Mouse (Mus musculus) liver, embryonic 14.5 days (tissue): ENCODE results near the gene Abtb2. TPM values are rescaled to one million over a fixed set of nuclear protein-coding genes. Genes with fewer than 3 reads are reported as not detected.

Experiments used
- ATAC-seq: fragments of 200-750 bp; cut with Nextera tagmentation; 2 replicates; pipeline ENCODE4 v1.8.0; 2017; ENCODE audit warnings: moderate number of reproducible peaks, mild to moderate bottlenecking, moderate library complexity; ENCODE audit not compliant: insufficient read depth
- DNase-seq, 3 experiments: peaks; one replicate each; pipeline ENCODE4 v3.0.0-alpha.2; 2012 to 2013; ENCODE audit warnings: low read depth in 3 of 3, low spot score in 3 of 3
- H3K27ac ChIP-seq: fragments of 300-500 bp; sonication (generic); 2 replicates; pipeline ENCODE4 v1.5.1; 2014; ENCODE audit warnings: moderate library complexity, mild to moderate bottlenecking, control low read depth, inconsistent platforms
- H3K27me3 ChIP-seq: fragments of 300-500 bp; sonication (generic); 2 replicates; pipeline ENCODE4 v1.6.1; 2014; ENCODE audit warnings: mild to moderate bottlenecking, low read length, moderate library complexity; ENCODE audit not compliant: control insufficient read depth, insufficient read depth
- H3K36me3 ChIP-seq: fragments of 300-500 bp; sonication (generic); replicated peaks from 2 replicates; pipeline ENCODE4 v1.6.1; 2014; ENCODE audit warnings: low read depth; ENCODE audit not compliant: control insufficient read depth, insufficient read depth
- H3K4me1 ChIP-seq, 2 experiments: fragments of 200-500 bp in 1 of 2; fragments of 300-500 bp in 1 of 2; sonication (generic) in 1 of 2; replicated peaks; 2 replicates each; pipeline ENCODE4 v1.6.1; 2012 to 2014; ENCODE audit warnings: antibody characterized with exemption in 1 of 2, inconsistent platforms in 1 of 2, low read length in 1 of 2; ENCODE audit not compliant: control insufficient read depth in 2 of 2, insufficient read depth in 2 of 2
- H3K4me2 ChIP-seq: fragments of 300-500 bp; sonication (generic); 2 replicates; pipeline ENCODE4 v1.6.1; 2014; ENCODE audit warnings: low read depth, mild to moderate bottlenecking, control low read depth, moderate library complexity
- H3K4me3 ChIP-seq, 2 experiments: fragments of 200-500 bp in 1 of 2; fragments of 300-500 bp in 1 of 2; sonication (generic) in 1 of 2; 2 replicates each; pipeline ENCODE4 v1.5.1; 2012 to 2014; ENCODE audit warnings: low read depth in 2 of 2, low read length in 2 of 2, mild to moderate bottlenecking in 2 of 2, control low read depth in 1 of 2, inconsistent platforms in 1 of 2, moderate library complexity in 1 of 2; ENCODE audit not compliant: insufficient read depth in 1 of 2
- H3K9ac ChIP-seq: fragments of 300-500 bp; sonication (generic); replicated peaks from 2 replicates; pipeline ENCODE4 v1.6.1; 2014; ENCODE audit warnings: mild to moderate bottlenecking, control low read depth, moderate library complexity
- H3K9me3 ChIP-seq: fragments of 300-500 bp; sonication (generic); 2 replicates; pipeline ENCODE4 v1.6.1; 2016; ENCODE audit warnings: low read length, mixed read lengths; ENCODE audit not compliant: control insufficient read depth
- CTCF ChIP-seq: IDR thresholded peaks from 2 replicates; pipeline ENCODE4 v1.5.1; 2016; ENCODE audit warnings: antibody characterized with exemption, low read depth, control low read depth
- EP300 ChIP-seq: IDR thresholded peaks from 2 replicates; pipeline ENCODE4 v1.6.1; 2016; ENCODE audit warnings: antibody characterized with exemption, low read depth
- WGBS: fragments of 180-500 bp; shearing (Covaris S2); extraction: QIAGEN DNeasy Blood & Tissue Kit; methylation state at CpG from one replicate; pipeline ENCODE4 v1.1.7; 2014; ENCODE audit not compliant: insufficient replicate concordance; 5-methylcytosine and 5-hydroxymethylcytosine counted together
- polyA plus RNA-seq, 2 experiments: library from polyadenylated mRNA; depleted of rRNA in 1 of 2; stranded (reverse) in 1 of 2; unstranded in 1 of 2; fragments of >200 nt; fragmentation: Nextera tagmentation in 1 of 2; extraction: Ambion mirVana in 1 of 2; gene quantifications; 2 replicates each; pipeline versions ENCODE4 v1.2.1 to v1.2.3; 2012 to 2014

The Abtb2 gene
- polyA plus RNA-seq, 2 experiments: 1.2 to 1.7 TPM

- Histone ChIP-seq H3K4me1 (peaks cover 0 to 5% of the 10 kb centered on the region in 2 experiments; a peak in 1 of 4 replicates), H3K9ac (no peak overlapping the region), H3K36me3 (no peaks in the 10 kb centered on the region), H3K27ac (no peak overlapping the region), H3K4me2 (no peak overlapping the region), H3K9me3 (no peaks in the 10 kb centered on the region), H3K27me3 (no peaks in the 10 kb centered on the region), H3K4me3 (no peak overlapping the region)
- WGBS: 77% methylated on average over 7 of the region's 7 CpGs
- DNase-seq (no peak), ATAC-seq (no peak)
- TF ChIP-seq EP300 (no peak), CTCF (no peak)
Observed at GRCm38 (mm10) chr2:103677614-103678369, 111.7 kb downstream of the Abtb2 start.

GRCm38 (mm10) chr2:103678433-103678832 is 112.3 kb downstream of the Abtb2 start:
- DNase-seq: no peak
- H3K9ac ChIP-seq: no peak overlapping the region

GRCm38 (mm10) chr2:103680364-103681110 is 114.4 kb downstream of the Abtb2 start:
- DNase-seq (no peak), ATAC-seq (no peak)
- H3K9me3 ChIP-seq: no peaks in the 10 kb centered on the region
- H3K4me1 ChIP-seq: no peaks in the 10 kb centered on the region
- no peak overlapping the region for H3K27ac ChIP-seq
- H3K36me3 ChIP-seq: no peaks in the 10 kb centered on the region
- no peak for TF ChIP-seq CTCF
- no peak for TF ChIP-seq EP300
- no peak overlapping the region for H3K4me2 ChIP-seq
- H3K4me3 ChIP-seq: no peak overlapping the region
- 32% methylated on average over 9 of the region's 9 CpGs for WGBS
- no peaks in the 10 kb centered on the region for H3K27me3 ChIP-seq
- no peak overlapping the region for H3K9ac ChIP-seq

More at GRCm38 (mm10) chr2:103678433-103678832, 112.3 kb downstream of the Abtb2 start:
- Histone ChIP-seq H3K4me3 (no peak overlapping the region), H3K27ac (no peak overlapping the region), H3K4me1 (peaks cover 0 to 2% of the 10 kb centered on the region in 2 experiments; a peak in 1 of 4 replicates), H3K9me3 (no peaks in the 10 kb centered on the region), H3K27me3 (no peaks in the 10 kb centered on the region), H3K4me2 (no peak overlapping the region), H3K36me3 (no peaks in the 10 kb centered on the region)
- TF ChIP-seq CTCF (no peak), EP300 (no peak)
- WGBS: 74% methylated on average over 6 of the region's 6 CpGs
- no peak for ATAC-seq

- no peak for TF ChIP-seq EP300
- no peak for TF ChIP-seq CTCF
- Histone ChIP-seq H3K9me3 (no peaks in the 10 kb centered on the region), H3K4me1 (no peaks in the 10 kb centered on the region), H3K4me2 (no peak overlapping the region), H3K27me3 (no peaks in the 10 kb centered on the region), H3K9ac (no peak overlapping the region), H3K27ac (no peak overlapping the region), H3K4me3 (no peak overlapping the region), H3K36me3 (no peaks in the 10 kb centered on the region)
- DNase-seq: no peak
- no peak for ATAC-seq
- 58% methylated on average over 5 of the region's 5 CpGs for WGBS
Observed at GRCm38 (mm10) chr2:103681149-103681548, 115.0 kb downstream of the Abtb2 start.

GRCm38 (mm10) chr2:103682261-103682722 is 116.2 kb downstream of the Abtb2 start:
- 31% methylated on average over 9 of the region's 9 CpGs for WGBS
- H3K9me3 ChIP-seq: no peaks in the 10 kb centered on the region
- DNase-seq (no peak), ATAC-seq (no peak)
- H3K4me3 ChIP-seq: no peak overlapping the region
- no peak overlapping the region for H3K27ac ChIP-seq
- TF ChIP-seq CTCF (no peak), EP300 (no peak)
- no peaks in the 10 kb centered on the region for H3K4me1 ChIP-seq
- H3K4me2 ChIP-seq: no peak overlapping the region
- H3K27me3 ChIP-seq: no peaks in the 10 kb centered on the region
- H3K36me3 ChIP-seq: no peaks in the 10 kb centered on the region
- H3K9ac ChIP-seq: no peak overlapping the region
